Mouse (Mus musculus) stomach, embryonic 16.5 days (tissue): ENCODE measurements around the gene Epha3. TPM values are rescaled to one million over a fixed set of nuclear protein-coding genes. Genes with fewer than 3 reads are reported as not detected.

Experiments
- ATAC-seq: fragments of 200-750 bp; cut with Nextera tagmentation; 2 replicates; pipeline ENCODE4 v1.8.0; 2017; ENCODE audit warnings: moderate number of reproducible peaks, moderate TSS enrichment; ENCODE audit not compliant: insufficient read depth, low FRiP score
- H3K27ac ChIP-seq: fragments of 300-500 bp; sonication (generic); 2 replicates; pipeline ENCODE4 v1.5.1; 2014; ENCODE audit warnings: low read length
- H3K27me3 ChIP-seq: fragments of 300-500 bp; sonication (generic); 2 replicates; pipeline ENCODE4 v1.6.1; 2014; ENCODE audit warnings: low read length, control low read depth, mixed read lengths; ENCODE audit not compliant: control insufficient read depth, insufficient read depth
- H3K36me3 ChIP-seq: fragments of 300-500 bp; sonication (generic); 2 replicates; pipeline ENCODE4 v1.6.1; 2014; ENCODE audit warnings: low read length; ENCODE audit not compliant: control insufficient read depth, insufficient read depth
- H3K4me1 ChIP-seq: fragments of 300-500 bp; sonication (generic); 2 replicates; pipeline ENCODE4 v1.6.1; 2014; ENCODE audit warnings: low read length, control low read depth, mixed read lengths; ENCODE audit not compliant: control insufficient read depth, insufficient read depth
- H3K4me2 ChIP-seq: fragments of 300-500 bp; sonication (generic); 2 replicates; pipeline ENCODE4 v1.6.1; 2014; ENCODE audit warnings: low read depth, low read length, mixed read lengths
- H3K4me3 ChIP-seq: fragments of 300-500 bp; sonication (generic); replicated peaks from 2 replicates; pipeline ENCODE4 v1.5.1; 2014; ENCODE audit warnings: mild to moderate bottlenecking, low read length
- H3K9ac ChIP-seq: fragments of 300-500 bp; sonication (generic); 2 replicates; pipeline ENCODE4 v1.6.1; 2014; ENCODE audit warnings: low read length
- H3K9me3 ChIP-seq: fragments of 300-500 bp; sonication (generic); replicated peaks from 2 replicates; pipeline ENCODE4 v1.6.1; 2016; ENCODE audit warnings: low read length, control low read depth; ENCODE audit not compliant: control insufficient read depth
- WGBS: fragments of 180-500 bp; shearing (Covaris S2); extraction: QIAGEN DNeasy Blood & Tissue Kit; methylation state at CpG from one replicate; pipeline ENCODE4 v1.1.7; 2014; 5-methylcytosine and 5-hydroxymethylcytosine counted together
- polyA plus RNA-seq: library from polyadenylated mRNA; unstranded; fragments of >200 nt; fragmentation: Nextera tagmentation; extraction: Ambion mirVana; gene quantifications from 2 replicates; pipeline ENCODE4 v1.2.1, GENCODE M21; 2015

The Epha3 gene
- polyA plus RNA-seq, 1 experiment from 2014 or later = 16.0 TPM

- no peaks in the 10 kb centered on the region for H3K27me3 ChIP-seq
- H3K4me2 ChIP-seq = no peak overlapping the region
- no peak overlapping the region for H3K27ac ChIP-seq
- no peaks in the 10 kb centered on the region for H3K36me3 ChIP-seq
- H3K9ac ChIP-seq = no peak overlapping the region
- H3K4me3 ChIP-seq = no peak overlapping the region
- no peaks in the 10 kb centered on the region for H3K4me1 ChIP-seq
- WGBS = 75% methylated on average over 1 of the region's 1 CpGs
- no peaks in the 10 kb centered on the region for H3K9me3 ChIP-seq
- no peak for ATAC-seq
Measured at GRCm38 (mm10) chr16:63517636-63518035, 346.3 kb downstream of the Epha3 start.

- Histone ChIP-seq H3K4me2 (no peak overlapping the region), H3K27me3 (no peaks in the 10 kb centered on the region), H3K27ac (no peak overlapping the region), H3K36me3 (no peaks in the 10 kb centered on the region), H3K4me1 (no peaks in the 10 kb centered on the region), H3K4me3 (no peak overlapping the region), H3K9me3 (no peaks in the 10 kb centered on the region), H3K9ac (no peak overlapping the region)
- no peak for ATAC-seq
- WGBS = 82% methylated on average over 2 of the region's 2 CpGs
Measured at GRCm38 (mm10) chr16:63510069-63510468, 353.9 kb downstream of the Epha3 start.

DNA sequence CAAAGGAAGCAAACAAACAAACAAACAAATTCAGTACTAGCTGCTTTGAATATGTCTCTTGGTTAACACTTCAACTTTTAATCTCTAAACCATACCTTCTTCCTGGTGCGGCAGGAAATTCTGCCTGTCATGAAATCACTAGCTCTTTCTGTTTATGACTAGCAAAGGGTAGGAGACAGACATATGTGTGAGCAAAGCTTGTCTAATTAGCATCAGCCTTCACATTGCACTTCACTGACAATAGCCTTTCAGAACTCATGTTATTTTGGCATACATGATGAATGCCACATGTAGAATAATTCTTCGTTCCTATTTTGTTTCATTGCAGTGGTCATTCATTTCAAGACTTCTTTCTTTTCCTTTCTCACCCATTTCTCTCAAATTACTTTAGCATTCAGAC is 357.5 kb downstream of the Epha3 start:
- Histone ChIP-seq H3K4me3 (no peak overlapping the region), H3K9me3 (no peaks in the 10 kb centered on the region), H3K4me2 (no peak overlapping the region), H3K27me3 (no peaks in the 10 kb centered on the region), H3K4me1 (no peaks in the 10 kb centered on the region), H3K27ac (no peak overlapping the region), H3K9ac (no peak overlapping the region), H3K36me3 (no peaks in the 10 kb centered on the region)
- WGBS = 82% methylated on average over 2 of the region's 2 CpGs
- no peak for ATAC-seq

DNA sequence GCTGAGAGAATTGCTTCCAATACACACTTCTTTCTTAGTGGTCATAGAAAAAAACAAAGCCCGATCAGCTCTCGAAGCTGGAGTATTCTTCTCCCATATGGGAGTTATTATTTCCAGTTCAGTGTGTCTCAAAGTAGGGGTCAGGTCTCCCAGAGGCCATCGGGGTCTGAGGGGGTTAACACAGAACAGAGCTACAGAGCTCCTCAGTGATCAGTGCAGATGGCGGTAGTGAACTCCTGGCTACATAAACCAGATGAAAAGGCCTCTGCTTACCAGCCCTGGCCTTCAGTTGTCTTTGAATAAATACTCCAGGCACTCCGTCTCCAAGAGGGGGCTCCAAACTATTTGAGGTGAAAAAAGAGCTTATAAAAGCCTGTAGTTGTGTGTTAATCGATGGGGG is 362.5 kb downstream of the Epha3 start:
- 80% methylated on average over 6 of the region's 6 CpGs for WGBS
- H3K4me1 ChIP-seq = no peaks in the 10 kb centered on the region

GRCm38 (mm10) chr16:63500975-63501393 is 363.0 kb downstream of the Epha3 start:
- no peaks in the 10 kb centered on the region for H3K27me3 ChIP-seq
- no peak overlapping the region for H3K4me3 ChIP-seq
- H3K36me3 ChIP-seq = no peaks in the 10 kb centered on the region
- 82% methylated on average over 4 of the region's 4 CpGs for WGBS
- no peak overlapping the region for H3K9ac ChIP-seq
- H3K4me2 ChIP-seq = no peak overlapping the region
- H3K9me3 ChIP-seq = no peaks in the 10 kb centered on the region
- no peak overlapping the region for H3K27ac ChIP-seq
- H3K4me1 ChIP-seq = no peaks in the 10 kb centered on the region
- no peak for ATAC-seq

More for the DNA sequence above, 362.5 kb downstream of the Epha3 start:
- no peaks in the 10 kb centered on the region for H3K36me3 ChIP-seq
- H3K4me2 ChIP-seq = no peak overlapping the region
- no peak overlapping the region for H3K27ac ChIP-seq
- no peaks in the 10 kb centered on the region for H3K27me3 ChIP-seq
- no peak overlapping the region for H3K9ac ChIP-seq
- ATAC-seq = no peak
- no peak overlapping the region for H3K4me3 ChIP-seq
- H3K9me3 ChIP-seq = no peaks in the 10 kb centered on the region
